23 mouse cellular contexts compared by ENCODE assay signal in genomic region chr1:184147713-184148112, GRCm38 (mm10).
DNase-seq lines count a peak whose midpoint lies in the region; ATAC-seq and TF ChIP-seq lines count a peak whose summit lies in the region.
"Had no signal": no experiment of that assay in that cellular context is flagged by ENCODE, and none has a peak within 500 bp of the region (broad histone marks: within the 10 kb centered on the region; RNA-seq: fewer than 3 reads in every experiment).

No protein-coding gene starts in this region.

- H3K36me3 ChIP-seq in thymus, adult 2 months (ENCODE audit: control insufficient read depth, insufficient read depth, low read length): no peaks in the 10 kb centered on the region
- no peaks in the 10 kb centered on the region for H3K36me3 ChIP-seq in splenic B cell, adult 2 months (ENCODE audit: control insufficient read depth, insufficient read depth, low read length, poor library complexity, severe bottlenecking)
- H3K36me3 ChIP-seq: G1E had no signal

- no CpG with 5 or more reads among the region's 1 CpGs for WGBS in thymus, adult 2 months

- no peak for TF ChIP-seq POLR2A in thymus, adult 2 months (IDR thresholded peaks at IDR 0.05; ENCODE audit: control insufficient read depth, extremely low read depth, insufficient read depth, low read length, poor library complexity)

- no peak overlapping the region for H3K4me3 ChIP-seq in thymus, adult 2 months (ENCODE audit: control insufficient read depth, insufficient read depth, low read length)

- ATAC-seq in CD4-positive, CD25-positive, alpha-beta regulatory T cell, adult 4 months: no peak
- ATAC-seq: activated CD4-positive, CD25-positive, alpha-beta regulatory T cell, adult 4 months; Patski had no signal

- peaks cover 4% of the 10 kb centered on the region; the same call in 1 of the 2 replicates for H3K4me1 ChIP-seq in thymus, adult 2 months (replicated peaks; ENCODE audit: control insufficient read depth, insufficient read depth, low read length)

- H3K27me3 ChIP-seq in thymus, adult 2 months (ENCODE audit: control insufficient read depth, insufficient read depth, low read length): no peaks in the 10 kb centered on the region
- no peaks in the 10 kb centered on the region for H3K27me3 ChIP-seq in splenic B cell, adult 2 months (ENCODE audit: control insufficient read depth, insufficient read depth, low read length, poor library complexity, severe bottlenecking)
- H3K27me3 ChIP-seq: CH12.LX, Patski had no signal

- no peak for TF ChIP-seq CTCF in thymus, adult 2 months (IDR thresholded peaks at IDR 0.05; ENCODE audit: borderline replicate concordance, control insufficient read depth, extremely low read depth, insufficient read depth, low read length, poor library complexity)

- DNase-seq in CD4-positive, CD25-positive, alpha-beta regulatory T cell, adult 2 months (ENCODE audit: low read depth, low spot score): peak; percentile 4
- peak; percentile 67 for DNase-seq in thymus, postnatal 0 days (ENCODE audit: low spot score)
- no peak for DNase-seq in thymus, postnatal 36 days
- peak; percentile 27 for DNase-seq in thymus, postnatal 14 days
- no peak for DNase-seq in thymus, adult 2 months
- peak; percentile 20 for DNase-seq in splenic B cell, adult 2 months (ENCODE audit: low read depth, low spot score)
- DNase-seq in urinary bladder, postnatal 10 days (ENCODE audit: low spot score): no peak
- DNase-seq: adrenal gland, adult 2 months; adrenal gland, adult 8-10 months; adrenal gland, postnatal 10 days; adrenal gland, postnatal 14 days; adrenal gland, postnatal 25 days; adrenal gland, postnatal 36 days; B cell, adult 2 months; cerebellum, adult 11 months; cerebellum, adult 11-12 months; cerebellum, adult 18-20 months; cerebellum, adult 2 months had no signal

- no peak overlapping the region for H3K27ac ChIP-seq in thymus, adult 2 months (ENCODE audit: control insufficient read depth, insufficient read depth, low read length)

Comparison
In these comparisons a context has a peak if more than half of its experiments do, and no peak if none do; other contexts are left out.
1. DNase-seq: peak in CD4-positive, CD25-positive, alpha-beta regulatory T cell, adult 2 months (single experiment), thymus, postnatal 0 days (single experiment), thymus, postnatal 14 days (single experiment) and splenic B cell, adult 2 months (single experiment); none in thymus, postnatal 36 days (0 of 2), thymus, adult 2 months (single experiment) and urinary bladder, postnatal 10 days (single experiment).